Mouse (Mus musculus) embryonic facial prominence, embryonic 13.5 days (tissue): Measurements from ENCODE around the gene Srrd. TPM values are rescaled to one million over a fixed set of nuclear protein-coding genes. Genes with fewer than 3 reads are reported as not detected.
"Not testable (repeated sequence)": the region's sequence is repeated elsewhere in the genome, so short reads cannot be mapped to it uniquely, and the experiment has no call there.

Source experiments
- ATAC-seq: fragments of 200-750 bp; cut with Nextera tagmentation; 2 replicates; pipeline ENCODE4 v1.8.0; 2017; ENCODE audit warnings: low read depth; ENCODE audit not compliant: insufficient number of reproducible peaks, insufficient read depth, low FRiP score, low TSS enrichment
- H3K27ac ChIP-seq: fragments of 300-500 bp; sonication (generic); 2 replicates; pipeline ENCODE4 v1.5.1; 2015; ENCODE audit warnings: moderate library complexity, mild to moderate bottlenecking, inconsistent platforms
- H3K27me3 ChIP-seq: fragments of 300-500 bp; sonication (generic); 2 replicates; pipeline ENCODE4 v1.6.1; 2015; ENCODE audit warnings: mild to moderate bottlenecking, inconsistent platforms
- H3K36me3 ChIP-seq: fragments of 300-500 bp; sonication (generic); 2 replicates; pipeline ENCODE4 v1.6.1; 2015; ENCODE audit warnings: mild to moderate bottlenecking, inconsistent platforms
- H3K4me1 ChIP-seq: fragments of 300-500 bp; sonication (generic); 2 replicates; pipeline ENCODE4 v1.6.1; 2015; ENCODE audit warnings: inconsistent platforms
- H3K4me2 ChIP-seq: fragments of 300-500 bp; sonication (generic); 2 replicates; pipeline ENCODE4 v1.6.1; 2015; ENCODE audit warnings: moderate library complexity, mild to moderate bottlenecking, inconsistent platforms
- H3K4me3 ChIP-seq: fragments of 300-500 bp; sonication (generic); 2 replicates; pipeline ENCODE4 v1.5.1; 2015; ENCODE audit warnings: mild to moderate bottlenecking, inconsistent platforms
- H3K9ac ChIP-seq: fragments of 300-500 bp; sonication (generic); 2 replicates; pipeline ENCODE4 v1.6.1; 2015; ENCODE audit warnings: mild to moderate bottlenecking, inconsistent platforms
- H3K9me3 ChIP-seq: fragments of 300-500 bp; sonication (generic); 2 replicates; pipeline ENCODE4 v1.6.1; 2016; ENCODE audit warnings: inconsistent platforms
- WGBS: fragments of 180-500 bp; shearing (Covaris S2); methylation state at CpG from one replicate; pipeline ENCODE4 v1.1.7; 2015; ENCODE audit warnings: mixed read lengths; 5-methylcytosine and 5-hydroxymethylcytosine counted together
- polyA plus RNA-seq: library from polyadenylated mRNA; unstranded; fragments of >200 nt; fragmentation: Nextera tagmentation; extraction: Ambion mirVana; gene quantifications from 2 replicates; pipeline ENCODE4 v1.2.1, GENCODE M21; 2015

Srrd gene
- polyA plus RNA-seq, 1 experiment from 2014 or later, result 54.9 TPM

GRCm38 (mm10) chr5:112326446-112327009, 16.3 kb downstream of the Srrd start:
- peak; percentile 50; the same call in 1 of the 2 replicates for ATAC-seq
- H3K4me2 ChIP-seq, result peak overlapping the region; percentile 70
- no peaks in the 10 kb centered on the region for H3K27me3 ChIP-seq
- peaks cover 38% of the 10 kb centered on the region for H3K36me3 ChIP-seq
- H3K9ac ChIP-seq, result peak overlapping the region; percentile 87
- 1% methylated on average over 32 of the region's 33 CpGs for WGBS
- peaks cover 5% of the 10 kb centered on the region for H3K4me1 ChIP-seq
- H3K27ac ChIP-seq, result 0 out of 2 replicates have a peak overlapping the region, but pooled peaks have one; percentile 33
- peak overlapping the region; percentile 100 for H3K4me3 ChIP-seq
- H3K9me3 ChIP-seq, result no peaks in the 10 kb centered on the region

DNA sequence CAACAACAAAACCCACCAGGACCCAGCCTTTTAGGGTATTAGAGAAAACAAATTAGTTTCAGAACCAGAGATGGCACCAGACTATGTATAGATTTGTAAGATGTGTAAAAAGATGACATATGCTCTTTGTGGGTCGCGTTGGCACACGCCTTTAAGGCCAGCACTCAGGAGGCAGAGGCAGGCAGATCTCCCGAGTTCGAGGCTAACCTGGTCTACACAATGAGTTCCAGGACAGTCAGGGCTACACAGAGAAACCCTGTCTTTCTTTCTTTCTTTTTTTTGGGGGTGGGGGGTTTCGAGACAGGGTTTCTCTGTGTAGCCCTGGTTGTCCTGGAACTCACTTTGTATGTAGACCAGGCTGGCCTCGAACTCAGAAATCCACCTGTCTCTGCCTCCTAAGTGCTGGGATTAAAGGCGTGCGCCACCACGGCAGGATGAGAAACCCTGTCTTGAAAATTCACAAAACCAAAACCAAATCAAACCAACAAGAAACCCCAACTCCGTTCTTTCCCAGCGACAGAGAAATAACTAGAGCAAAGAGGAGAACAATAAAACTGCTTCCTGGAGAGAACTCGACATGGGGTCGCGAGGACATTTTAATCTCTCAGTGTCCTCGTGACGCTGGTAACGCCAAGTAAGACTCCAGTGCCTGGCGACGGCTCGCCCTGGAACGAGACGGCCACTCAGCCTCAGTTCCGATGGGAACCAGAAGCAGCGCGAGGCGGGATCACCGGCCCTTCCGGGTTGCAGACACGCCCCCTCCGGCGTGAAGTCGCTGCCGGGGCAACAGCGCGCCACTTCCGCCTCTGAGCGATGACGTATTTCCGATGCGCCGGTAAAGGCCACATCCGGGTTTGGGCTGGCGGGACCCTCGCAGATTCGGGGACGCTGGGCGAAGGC, 17.0 kb downstream of the Srrd start, which contains the start of gene Tfip11:
Gene Tfip11 (plus strand): TSS at position 813 of the 900 bp plus-strand sequence.
- Histone ChIP-seq H3K27ac (peak within 1 kb of the TSS; percentile 64), H3K4me2 (peak within 1 kb of the TSS; percentile 70), H3K9me3 (no peaks in the 10 kb centered on the region), H3K4me1 (peaks cover 5% of the 10 kb centered on the region), H3K9ac (peak within 1 kb of the TSS; percentile 87), H3K27me3 (no peaks in the 10 kb centered on the region), H3K36me3 (peaks cover 31% of the 10 kb centered on the region), H3K4me3 (peak within 1 kb of the TSS; percentile 100)
- peak; percentile 82 for ATAC-seq
- WGBS, result 7% methylated on average over 48 of the region's 48 CpGs

GRCm38 (mm10) chr5:112324637-112325545, 17.9 kb downstream of the Srrd start:
- peak overlapping the region; percentile 70 for H3K4me2 ChIP-seq
- ATAC-seq, result no peak
- no peaks in the 10 kb centered on the region for H3K9me3 ChIP-seq
- H3K36me3 ChIP-seq, result peaks cover 22% of the 10 kb centered on the region
- 27% methylated on average over 24 of the region's 24 CpGs for WGBS
- peaks cover 5% of the 10 kb centered on the region for H3K4me1 ChIP-seq
- peak overlapping the region; percentile 64 for H3K27ac ChIP-seq
- H3K27me3 ChIP-seq, result no peaks in the 10 kb centered on the region
- H3K9ac ChIP-seq, result 0 out of 2 replicates have a peak overlapping the region, but pooled peaks have one; percentile 28
- peak overlapping the region; percentile 100 for H3K4me3 ChIP-seq

DNA sequence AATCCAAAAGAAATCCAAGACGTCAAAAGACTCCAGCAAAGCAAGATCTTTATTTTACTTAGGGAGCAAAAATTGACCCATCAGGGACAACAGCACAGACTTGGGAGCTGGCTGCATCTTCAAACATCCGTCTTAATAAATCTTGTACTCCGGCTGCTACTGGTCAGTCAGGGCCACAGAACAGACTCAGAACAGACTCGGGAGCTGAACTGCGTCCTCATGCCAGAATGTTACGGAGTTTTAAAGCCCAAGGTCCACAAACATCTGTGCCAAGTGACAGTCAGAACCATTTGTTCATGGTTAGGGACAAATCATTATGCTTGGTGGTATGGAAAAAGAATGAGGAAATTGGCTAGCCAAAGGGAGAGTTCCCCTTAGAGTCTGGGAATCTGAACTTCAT, 19.6 kb downstream of the Srrd start:
- no peak overlapping the region for H3K27ac ChIP-seq
- ATAC-seq, result no peak
- H3K4me3 ChIP-seq, result no peak overlapping the region
- H3K36me3 ChIP-seq, result peaks cover 6% of the 10 kb centered on the region
- no peak overlapping the region for H3K9ac ChIP-seq
- H3K9me3 ChIP-seq, result no peaks in the 10 kb centered on the region
- no peaks in the 10 kb centered on the region for H3K27me3 ChIP-seq
- WGBS, result 86% methylated on average over 6 of the region's 6 CpGs
- no peak overlapping the region for H3K4me2 ChIP-seq
- H3K4me1 ChIP-seq, result peaks cover 5% of the 10 kb centered on the region

DNA sequence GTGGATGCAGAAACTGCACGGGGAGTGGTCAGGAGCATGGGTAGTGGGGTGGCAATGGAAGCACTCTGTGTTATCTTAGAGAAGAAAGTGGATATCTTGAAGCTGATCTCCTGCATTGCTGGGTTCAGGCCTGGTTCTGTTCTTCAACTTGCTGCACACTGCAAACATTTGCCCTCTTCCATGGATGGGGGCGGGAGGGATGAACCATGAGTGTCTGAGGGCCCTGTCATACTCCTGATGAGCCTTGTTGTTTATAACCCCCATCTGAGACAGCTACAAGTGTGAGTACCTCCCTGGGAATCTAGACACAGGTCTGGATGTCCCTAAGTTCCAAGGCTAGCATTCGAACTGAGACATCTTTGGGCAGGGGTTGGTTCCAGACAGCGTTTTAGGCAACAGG, 21.5 kb downstream of the Srrd start:
- no peak overlapping the region for H3K4me3 ChIP-seq
- H3K4me1 ChIP-seq, result no peaks in the 10 kb centered on the region; the same call in none of the 2 replicates
- peaks cover 2% of the 10 kb centered on the region; the same call in 1 of the 2 replicates for H3K36me3 ChIP-seq
- H3K27me3 ChIP-seq, result no peaks in the 10 kb centered on the region
- no peak overlapping the region for H3K9ac ChIP-seq
- H3K4me2 ChIP-seq, result no peak overlapping the region
- ATAC-seq, result no peak
- 83% methylated on average over 4 of the region's 4 CpGs for WGBS
- H3K9me3 ChIP-seq, result no peaks in the 10 kb centered on the region
- H3K27ac ChIP-seq, result no peak overlapping the region

DNA sequence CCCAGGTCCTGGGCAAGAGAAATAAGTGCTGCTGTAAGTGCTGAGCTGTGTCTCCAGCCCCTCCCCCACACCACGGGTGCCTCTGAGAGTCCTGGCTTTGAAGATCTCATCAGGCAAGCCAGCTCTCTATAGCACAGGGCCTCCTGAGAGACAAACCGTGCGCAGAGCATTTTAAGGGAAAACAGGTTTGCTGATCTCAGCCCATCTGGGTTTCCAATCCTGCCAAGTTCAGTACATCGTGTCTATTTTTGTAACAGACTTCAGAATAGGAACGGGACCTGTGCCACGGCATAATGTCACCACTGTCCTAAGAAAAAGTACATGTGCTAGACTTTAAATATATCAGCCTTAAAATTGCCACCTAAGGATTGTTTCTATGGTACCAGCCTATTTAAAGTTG, 21.9 kb downstream of the Srrd start:
- Histone ChIP-seq H3K4me3 (no peak overlapping the region), H3K36me3 (peaks cover 7% of the 10 kb centered on the region), H3K4me2 (no peak overlapping the region), H3K27ac (no peak overlapping the region), H3K4me1 (no peaks in the 10 kb centered on the region; the same call in none of the 2 replicates), H3K9me3 (no peaks in the 10 kb centered on the region), H3K27me3 (no peaks in the 10 kb centered on the region), H3K9ac (no peak overlapping the region)
- 63% methylated on average over 6 of the region's 6 CpGs for WGBS
- no peak for ATAC-seq

DNA sequence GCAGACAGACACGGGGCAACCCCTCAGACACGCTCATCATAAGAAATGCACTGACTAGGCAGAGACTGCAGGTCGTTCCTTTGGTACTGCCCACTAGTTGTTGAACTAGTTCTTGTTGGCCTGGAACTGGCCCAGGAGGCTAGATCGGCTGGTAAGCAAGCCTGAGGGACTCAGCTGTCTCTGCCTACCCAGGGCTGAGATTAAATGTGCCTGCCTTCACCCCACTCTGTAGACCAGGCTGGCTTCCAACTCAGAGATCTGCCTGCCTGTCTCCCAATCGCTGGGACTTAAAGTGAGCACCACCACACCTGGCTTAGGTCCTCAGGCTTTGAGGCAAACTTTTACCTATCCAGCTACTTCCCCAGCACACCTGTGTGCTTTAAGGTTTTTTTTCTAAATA, 22.5 kb downstream of the Srrd start:
- WGBS, result 71% methylated on average over 5 of the region's 5 CpGs
- H3K9me3 ChIP-seq, result no peaks in the 10 kb centered on the region
- H3K27ac ChIP-seq, result no peak overlapping the region
- H3K4me2 ChIP-seq, result no peak overlapping the region
- peaks cover 12% of the 10 kb centered on the region for H3K36me3 ChIP-seq
- no peak for ATAC-seq
- no peaks in the 10 kb centered on the region for H3K27me3 ChIP-seq
- no peaks in the 10 kb centered on the region; the same call in none of the 2 replicates for H3K4me1 ChIP-seq
- no peak overlapping the region for H3K9ac ChIP-seq
- H3K4me3 ChIP-seq, result no peak overlapping the region

- ATAC-seq, H3K4me2 ChIP-seq: not testable (repeated sequence)
Measured at GRCm38 (mm10) chr5:112319343-112319742, 23.5 kb downstream of the Srrd start.

GRCm38 (mm10) chr5:112317328-112317727, 25.5 kb downstream of the Srrd start:
- Histone ChIP-seq H3K4me1 (no peaks in the 10 kb centered on the region), H3K27ac (no peak overlapping the region), H3K27me3 (no peaks in the 10 kb centered on the region), H3K4me3 (no peak overlapping the region), H3K9ac (no peak overlapping the region), H3K4me2 (no peak overlapping the region), H3K9me3 (no peaks in the 10 kb centered on the region), H3K36me3 (peaks cover 41% of the 10 kb centered on the region)
- no peak for ATAC-seq
- WGBS, result 66% methylated on average over 5 of the region's 5 CpGs

More at GRCm38 (mm10) chr5:112319343-112319742, 23.5 kb downstream of the Srrd start:
- not testable (repeated sequence) for H3K27me3 ChIP-seq, H3K9me3 ChIP-seq, H3K27ac ChIP-seq, H3K4me3 ChIP-seq, H3K4me1 ChIP-seq, H3K9ac ChIP-seq
- 57% methylated on average over 2 of the region's 2 CpGs for WGBS
- peaks cover 21% of the 10 kb centered on the region for H3K36me3 ChIP-seq

DNA sequence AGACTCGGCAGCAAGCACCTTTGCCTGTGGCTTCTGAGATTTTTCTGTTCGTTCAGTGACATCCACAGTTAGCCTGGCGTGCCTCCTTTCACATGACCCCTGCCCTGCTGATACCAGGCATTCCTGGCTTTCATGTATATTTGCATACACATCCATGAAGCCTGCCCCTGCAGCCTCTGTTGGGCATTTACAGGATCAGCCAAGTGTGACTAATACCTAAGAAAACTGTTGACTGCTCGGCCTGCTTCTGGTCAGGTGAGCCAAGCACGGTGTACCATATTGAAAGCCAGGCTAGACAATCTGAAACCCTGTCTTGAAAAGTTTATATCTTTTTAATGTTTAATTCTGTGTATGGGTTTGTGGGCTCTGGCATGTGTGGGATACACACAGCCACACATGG, 26.4 kb downstream of the Srrd start:
- no peaks in the 10 kb centered on the region for H3K9me3 ChIP-seq
- H3K27ac ChIP-seq, result no peak overlapping the region
- ATAC-seq, result no peak
- peaks cover 47% of the 10 kb centered on the region for H3K36me3 ChIP-seq
- H3K4me1 ChIP-seq, result no peaks in the 10 kb centered on the region
- H3K4me3 ChIP-seq, result no peak overlapping the region
- 81% methylated on average over 5 of the region's 5 CpGs for WGBS
- H3K27me3 ChIP-seq, result no peaks in the 10 kb centered on the region
- no peak overlapping the region for H3K9ac ChIP-seq
- no peak overlapping the region for H3K4me2 ChIP-seq

- Histone ChIP-seq H3K27ac (no peak overlapping the region), H3K9me3 (no peaks in the 10 kb centered on the region), H3K36me3 (peaks cover 74% of the 10 kb centered on the region), H3K4me1 (no peaks in the 10 kb centered on the region), H3K4me2 (no peak overlapping the region), H3K9ac (no peak overlapping the region), H3K4me3 (no peak overlapping the region), H3K27me3 (no peaks in the 10 kb centered on the region)
- no peak for ATAC-seq
- WGBS, result 73% methylated on average over 11 of the region's 11 CpGs
Measured at GRCm38 (mm10) chr5:112313222-112313885, 29.5 kb downstream of the Srrd start.
